Mouse (Mus musculus): ENCODE results near the gene Napepld. TPM values are rescaled to one million over a fixed set of nuclear protein-coding genes. Genes with fewer than 3 reads are reported as not detected.
A peak's percentile ranks its signal among the peaks of the same experiment; 100 is the strongest.
"Not testable (repeated sequence)": the region's sequence is repeated elsewhere in the genome, so short reads cannot be mapped to it uniquely, and the experiment has no call there.

Gene Napepld
- polyA plus RNA-seq, 1 experiment from 2014 or later: 4.9 TPM

DNA sequence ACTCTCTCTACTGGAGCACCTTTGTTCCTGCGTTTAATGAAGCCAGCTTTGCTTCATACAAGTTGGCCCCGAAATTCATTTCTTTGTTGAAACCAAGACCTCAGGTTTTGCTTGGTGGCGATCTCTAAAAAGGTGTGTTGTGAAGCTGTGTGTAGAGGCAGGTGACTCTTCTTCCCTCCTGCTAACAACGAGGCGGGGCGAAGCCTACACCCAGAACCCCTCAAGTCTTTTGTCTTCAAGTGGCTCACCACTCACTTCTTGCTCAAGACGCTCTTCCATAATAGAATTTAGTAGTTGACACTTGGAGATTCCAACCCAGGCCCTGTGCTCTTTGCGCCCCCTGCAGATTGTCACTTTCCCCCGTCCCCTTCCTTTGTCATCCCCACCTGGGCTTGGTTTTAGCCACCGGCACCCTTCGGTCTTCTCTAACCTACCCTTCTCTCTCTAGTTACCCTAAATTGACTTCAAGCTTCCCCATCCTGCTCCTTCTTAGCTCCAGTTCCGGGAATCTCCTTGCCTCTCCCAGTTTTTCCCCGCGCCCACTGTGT lies 56.2 kb downstream of the Napepld start:
- Histone ChIP-seq H3K36me3 (replicated peaks; ENCODE audit: control insufficient read depth, insufficient read depth, low read depth, low read length) (no peaks in the 10 kb centered on the region; the same call in none of the 2 replicates), H3K27ac (replicated peaks; ENCODE audit: low read depth, low read length) (no peak overlapping the region), H3K4me2 (ENCODE audit: low read depth, low read length) (peak overlapping the region; percentile 36), H3K27me3 (ENCODE audit: control insufficient read depth, insufficient read depth, low read length) (no peaks in the 10 kb centered on the region), H3K4me3 (ENCODE audit: low read depth, low read length) (peak overlapping the region; percentile 79), H3K9me3 (replicated peaks; ENCODE audit: control insufficient read depth, low read length) (no peaks in the 10 kb centered on the region), H3K4me1 (ENCODE audit: control insufficient read depth, insufficient read depth, low read length) (no peaks in the 10 kb centered on the region), H3K9ac (replicated peaks; ENCODE audit: low read length) (no peak overlapping the region)
- DNase-seq (ENCODE audit: low spot score): no peak
- 0 out of 2 replicates have a peak, but pooled peaks have one; percentile 0 for ATAC-seq (replicated peaks; ENCODE audit: insufficient number of reproducible peaks, low FRiP score, low TSS enrichment, low read depth)
- 8% methylated on average over 14 of the region's 14 CpGs for WGBS

DNA sequence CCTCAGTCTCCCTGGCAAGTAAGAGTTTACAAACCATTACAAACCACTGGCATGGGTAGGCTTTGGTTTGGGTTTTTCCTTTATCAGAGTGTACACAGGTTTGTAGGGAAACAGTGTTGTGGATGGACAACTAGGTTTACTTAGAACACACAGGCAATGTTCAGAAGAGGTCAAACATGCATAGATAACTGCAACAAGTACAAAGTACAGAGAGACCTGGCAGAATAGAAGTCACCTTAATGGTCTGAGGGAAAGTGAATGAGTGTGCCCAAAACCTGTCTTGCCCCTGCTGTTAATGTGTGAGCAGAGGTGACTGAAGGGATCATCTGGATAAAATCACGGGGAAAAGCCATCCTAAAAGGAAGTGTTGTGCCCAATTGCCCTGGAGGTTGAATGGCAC lies 57.6 kb downstream of the Napepld start:
- WGBS: 17% methylated on average over 1 of the region's 1 CpGs
- Histone ChIP-seq H3K9me3 (replicated peaks; ENCODE audit: control insufficient read depth, low read length) (no peaks in the 10 kb centered on the region), H3K4me1 (ENCODE audit: control insufficient read depth, insufficient read depth, low read length) (no peaks in the 10 kb centered on the region), H3K4me3 (ENCODE audit: low read depth, low read length) (no peak overlapping the region), H3K9ac (replicated peaks; ENCODE audit: low read length) (no peak overlapping the region), H3K27me3 (ENCODE audit: control insufficient read depth, insufficient read depth, low read length) (no peaks in the 10 kb centered on the region), H3K4me2 (ENCODE audit: low read depth, low read length) (no peak overlapping the region), H3K27ac (replicated peaks; ENCODE audit: low read depth, low read length) (no peak overlapping the region), H3K36me3 (replicated peaks; ENCODE audit: control insufficient read depth, insufficient read depth, low read depth, low read length) (no peaks in the 10 kb centered on the region; the same call in 1 of the 2 replicates)
- DNase-seq (ENCODE audit: low spot score) (no peak), ATAC-seq (replicated peaks; ENCODE audit: insufficient number of reproducible peaks, low FRiP score, low TSS enrichment, low read depth) (no peak)

DNA sequence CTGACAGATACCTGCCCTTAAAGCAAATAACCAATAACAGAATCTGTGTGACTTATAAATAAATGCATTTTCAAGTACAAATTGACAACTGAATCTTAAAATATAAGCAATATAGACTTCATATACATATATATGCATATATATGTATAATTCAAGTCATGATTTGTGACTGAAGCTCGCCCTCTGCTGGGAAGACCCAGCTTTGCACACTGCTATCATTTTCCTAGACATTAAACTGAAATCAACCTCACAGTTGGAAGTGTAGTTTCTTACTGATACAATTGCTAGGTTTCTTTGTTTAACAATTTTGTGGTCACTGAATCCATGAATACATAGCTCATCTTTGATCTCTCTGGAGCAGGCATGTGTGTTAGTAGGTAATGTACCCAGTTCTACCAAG lies 60.2 kb downstream of the Napepld start:
- DNase-seq (ENCODE audit: low spot score): peak; percentile 65
- Histone ChIP-seq H3K27ac (replicated peaks; ENCODE audit: low read depth, low read length) (no peak overlapping the region), H3K4me3 (ENCODE audit: low read depth, low read length) (no peak overlapping the region), H3K4me2 (ENCODE audit: low read depth, low read length) (no peak overlapping the region), H3K36me3 (replicated peaks; ENCODE audit: control insufficient read depth, insufficient read depth, low read depth, low read length) (no peaks in the 10 kb centered on the region), H3K4me1 (ENCODE audit: control insufficient read depth, insufficient read depth, low read length) (no peaks in the 10 kb centered on the region), H3K27me3 (ENCODE audit: control insufficient read depth, insufficient read depth, low read length) (no peaks in the 10 kb centered on the region), H3K9me3 (replicated peaks; ENCODE audit: control insufficient read depth, low read length) (no peaks in the 10 kb centered on the region), H3K9ac (replicated peaks; ENCODE audit: low read length) (no peak overlapping the region)
- 0% methylated on average over 1 of the region's 1 CpGs for WGBS
- ATAC-seq (replicated peaks; ENCODE audit: insufficient number of reproducible peaks, low FRiP score, low TSS enrichment, low read depth): no peak

DNA sequence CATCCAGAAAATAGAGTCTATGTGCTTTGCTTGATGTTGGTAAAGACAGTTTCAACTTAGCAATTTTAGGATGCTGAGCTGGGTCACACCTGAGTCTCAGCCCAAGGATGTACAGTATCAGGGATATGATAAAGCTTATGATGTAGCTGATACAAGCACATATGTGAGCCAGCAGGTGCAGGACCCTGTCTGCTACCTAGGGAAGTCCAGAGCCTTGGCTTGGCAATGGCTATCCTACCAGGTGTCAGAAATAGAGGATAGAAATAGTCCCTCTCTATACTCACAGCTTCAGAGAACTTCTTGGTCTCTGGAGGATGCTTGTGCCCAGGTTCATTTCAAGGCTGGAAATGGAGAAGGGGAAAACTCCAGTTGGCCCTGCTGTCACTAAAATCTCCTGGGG lies 75.3 kb downstream of the Napepld start:
- ATAC-seq (replicated peaks; ENCODE audit: insufficient number of reproducible peaks, low FRiP score, low TSS enrichment, low read depth): no peak
- no peak overlapping the region for H3K4me3 ChIP-seq (ENCODE audit: low read depth, low read length)
- no peaks in the 10 kb centered on the region for H3K27me3 ChIP-seq (ENCODE audit: control insufficient read depth, insufficient read depth, low read length)

DNA sequence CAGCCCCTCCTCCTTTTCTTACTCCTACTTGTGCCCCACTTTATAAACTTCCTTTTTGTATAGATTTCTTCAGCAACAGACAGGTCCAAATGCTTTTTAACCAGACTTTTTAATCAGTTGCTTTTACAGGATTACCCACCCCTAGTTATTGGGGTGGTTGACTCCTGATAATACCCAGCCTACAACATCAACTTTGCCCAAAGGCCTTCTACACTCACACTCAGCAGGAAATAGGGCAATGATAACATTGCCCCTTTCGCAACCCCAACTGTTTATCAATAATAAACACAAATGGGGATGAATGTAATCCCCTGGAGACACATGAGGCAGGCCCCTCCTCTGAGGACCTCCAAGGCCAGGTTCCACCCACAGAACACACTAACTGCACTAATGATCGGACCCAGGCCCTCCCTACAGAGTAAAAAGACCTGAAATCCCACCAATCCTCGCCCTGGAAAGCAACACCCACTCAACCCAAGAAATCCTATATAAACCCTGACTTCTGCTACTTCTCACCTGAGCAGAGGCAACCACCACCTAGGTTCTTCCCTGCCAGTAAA lies 84.7 kb downstream of the Napepld start:
- H3K4me2 ChIP-seq (ENCODE audit: low read depth, low read length): no peak overlapping the region
- H3K27ac ChIP-seq (replicated peaks; ENCODE audit: low read depth, low read length): no peak overlapping the region
- H3K4me1 ChIP-seq (ENCODE audit: control insufficient read depth, insufficient read depth, low read length): no peaks in the 10 kb centered on the region
- no peaks in the 10 kb centered on the region for H3K27me3 ChIP-seq (ENCODE audit: control insufficient read depth, insufficient read depth, low read length)
- ATAC-seq (replicated peaks; ENCODE audit: insufficient number of reproducible peaks, low FRiP score, low TSS enrichment, low read depth): no peak
- no peak overlapping the region for H3K9ac ChIP-seq (replicated peaks; ENCODE audit: low read length)
- H3K9me3 ChIP-seq (replicated peaks; ENCODE audit: control insufficient read depth, low read length): no peaks in the 10 kb centered on the region
- H3K4me3 ChIP-seq (ENCODE audit: low read depth, low read length): no peak overlapping the region
- H3K36me3 ChIP-seq (replicated peaks; ENCODE audit: control insufficient read depth, insufficient read depth, low read depth, low read length): no peaks in the 10 kb centered on the region
- 72% methylated on average over 3 of the region's 3 CpGs for WGBS
- DNase-seq (ENCODE audit: low spot score): no peak

More for the DNA sequence above, 75.3 kb downstream of the Napepld start:
- Histone ChIP-seq H3K9ac (replicated peaks; ENCODE audit: low read length) (no peak overlapping the region), H3K4me2 (ENCODE audit: low read depth, low read length) (no peak overlapping the region), H3K36me3 (replicated peaks; ENCODE audit: control insufficient read depth, insufficient read depth, low read depth, low read length) (no peaks in the 10 kb centered on the region), H3K9me3 (replicated peaks; ENCODE audit: control insufficient read depth, low read length) (no peaks in the 10 kb centered on the region), H3K4me1 (ENCODE audit: control insufficient read depth, insufficient read depth, low read length) (no peaks in the 10 kb centered on the region), H3K27ac (replicated peaks; ENCODE audit: low read depth, low read length) (no peak overlapping the region)
- DNase-seq (ENCODE audit: low spot score): no peak

DNA sequence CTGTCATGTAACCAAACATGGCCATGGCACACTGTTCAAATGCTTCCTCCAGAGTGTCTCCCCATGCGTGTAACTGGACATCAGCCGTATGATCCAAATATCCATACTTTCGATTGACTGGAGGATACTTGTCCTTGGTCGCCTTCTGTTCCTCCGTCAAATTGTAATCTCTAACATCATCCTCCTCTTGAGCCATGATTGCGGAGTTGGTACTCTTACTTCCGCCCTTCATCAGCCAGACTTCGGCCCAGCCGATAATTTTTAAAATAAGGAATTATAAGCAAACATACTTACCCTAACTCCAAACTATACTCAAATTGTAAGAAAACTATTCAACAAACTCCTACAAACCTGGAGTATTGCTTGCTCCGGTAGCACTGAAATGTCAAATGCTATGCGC lies 86.9 kb downstream of the Napepld start:
- H3K4me3 ChIP-seq (ENCODE audit: low read depth, low read length); H3K9ac ChIP-seq (replicated peaks; ENCODE audit: low read length); H3K27me3 ChIP-seq (ENCODE audit: control insufficient read depth, insufficient read depth, low read length); H3K27ac ChIP-seq (replicated peaks; ENCODE audit: low read depth, low read length); H3K9me3 ChIP-seq (replicated peaks; ENCODE audit: control insufficient read depth, low read length); ATAC-seq (replicated peaks; ENCODE audit: insufficient number of reproducible peaks, low FRiP score, low TSS enrichment, low read depth); H3K4me2 ChIP-seq (ENCODE audit: low read depth, low read length); DNase-seq (ENCODE audit: low spot score); H3K4me1 ChIP-seq (ENCODE audit: control insufficient read depth, insufficient read depth, low read length); H3K36me3 ChIP-seq (replicated peaks; ENCODE audit: control insufficient read depth, insufficient read depth, low read depth, low read length): not testable (repeated sequence)
- 93% methylated on average over 11 of the region's 11 CpGs for WGBS

Other genes with a start within 250 kb of the Napepld start
- gene Lrrc17, start 157.8 kb downstream of the Napepld start, polyA plus RNA-seq (2014; fragmentation: Nextera tagmentation; extraction: Ambion mirVana): 40.2 and 42.8 TPM in 2 replicates
- gene Fbxl13, start 55.8 kb downstream of the Napepld start, polyA plus RNA-seq (2014; fragmentation: Nextera tagmentation; extraction: Ambion mirVana): 0.11 TPM in 2 replicates
- 83.6 and 92.8 TPM in 2 replicates for gene Armc10, start 55.6 kb downstream of the Napepld start, polyA plus RNA-seq (2014; fragmentation: Nextera tagmentation; extraction: Ambion mirVana)
- gene Pmpcb, start 35.7 kb upstream of the Napepld start, polyA plus RNA-seq (2014; fragmentation: Nextera tagmentation; extraction: Ambion mirVana): 101 and 108 TPM in 2 replicates
- 95.4 and 111 TPM in 2 replicates for gene Dnajc2, start 83.9 kb upstream of the Napepld start, polyA plus RNA-seq (2014; fragmentation: Nextera tagmentation; extraction: Ambion mirVana)
- gene Psmc2, start 83.9 kb upstream of the Napepld start, polyA plus RNA-seq (2014; fragmentation: Nextera tagmentation; extraction: Ambion mirVana): 252 and 265 TPM in 2 replicates
- 0.20 TPM in 1 of 2 replicates, not detected in the other for gene Slc26a5, start 164.2 kb upstream of the Napepld start, polyA plus RNA-seq (2014; fragmentation: Nextera tagmentation; extraction: Ambion mirVana)

Measured in embryonic facial prominence, embryonic 11.5 days (tissue).